Mouse (Mus musculus) heart, postnatal 14 days (tissue): ENCODE measurements at regions not wholly inside any gene's neighbourhood (a gene's known extent, or its start where the extent isn't known, plus 50 kb on each side); places are given as distances from the start of the nearest gene placed in this dataset.
A peak's percentile ranks its signal among the peaks of the same experiment; 100 is the strongest.
"Not testable (repeated sequence)": the region's sequence is repeated elsewhere in the genome, so short reads cannot be mapped to it uniquely, and the experiment has no call there.

ENCODE experiments used
- DNase-seq, 2 experiments: peaks; one replicate each; pipeline ENCODE4 v3.0.0; 2021 to 2022
- intact Hi-C: fragments of 180-260 bp; cut with DNase I; formaldehyde crosslinking; loops from one replicate; pipeline ENCODE4 v1.15.1; 2025

DNA sequence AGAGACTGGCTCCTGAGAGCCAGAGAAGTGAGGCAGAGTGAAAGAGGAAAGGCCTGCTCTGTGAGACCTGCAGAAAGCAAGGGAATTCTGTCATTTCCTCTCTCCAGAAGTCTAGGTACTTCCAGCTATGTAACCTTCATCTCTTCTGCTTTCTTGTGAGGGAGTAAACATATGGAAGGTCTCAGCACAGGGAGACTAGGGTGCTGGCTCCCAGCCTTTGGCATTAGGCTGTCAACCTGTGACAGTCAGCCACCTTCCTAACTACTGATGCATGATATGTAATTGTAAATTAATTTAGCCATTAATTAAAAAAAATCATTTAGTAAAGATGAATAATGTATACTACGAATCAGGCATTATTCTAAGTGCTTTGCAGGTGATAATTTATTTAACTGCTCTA, 819.2 kb downstream of the Gm9195 start:
- intact Hi-C loops: loop anchor here (5.0 to 10.0 kb wide), 2 partner anchors 195 to 512 kb away; no protein-coding TSS in a partner anchor

GRCm38 (mm10) chr14:71671994-71672393, 819.6 kb downstream of the Gm9195 start:
- intact Hi-C loops: loop anchor here (2.0 to 10.0 kb wide), 4 partner anchors 195 to 891 kb away; no protein-coding TSS in a partner anchor
- DNase-seq: no peak

More for the DNA sequence above, 819.2 kb downstream of the Gm9195 start:
- no peak for DNase-seq

DNA sequence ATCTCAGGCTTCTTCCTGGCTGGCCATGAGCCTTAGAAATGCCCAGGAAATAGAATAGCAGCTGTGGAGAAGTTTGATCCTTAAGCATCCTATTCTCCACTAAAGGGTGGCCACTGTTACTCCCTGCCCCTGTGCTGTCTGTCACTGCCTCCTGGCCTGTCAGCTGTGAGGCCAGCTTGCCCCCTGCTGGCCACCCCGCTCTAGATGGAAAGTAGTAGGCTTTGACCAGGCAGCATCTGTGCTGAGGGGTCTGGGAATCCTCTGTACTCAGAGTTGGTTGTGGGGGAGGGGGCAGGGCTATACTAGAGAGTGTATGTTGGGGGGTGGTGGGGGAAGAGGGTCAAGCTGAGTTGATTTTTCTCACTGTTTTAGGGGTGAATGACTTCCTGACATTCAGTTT, 821.2 kb downstream of the Gm9195 start:
- DNase-seq: peak; percentile 65 to 81
- intact Hi-C loops: loop anchor here (2.0 to 10.0 kb wide), 4 partner anchors 193 to 890 kb away; no protein-coding TSS in a partner anchor

- no peak for DNase-seq
- intact Hi-C loops: no loop called here
These were observed 825.0 kb downstream of the Gm9195 start for GRCm38 (mm10) chr14:71666656-71667055.

GRCm38 (mm10) chr14:71660166-71660565, 831.5 kb downstream of the Gm9195 start:
- intact Hi-C loops: no loop called here
- no peak for DNase-seq

- no peak for DNase-seq
These were observed 836.6 kb downstream of the Gm9195 start for GRCm38 (mm10) chr14:71654785-71655627.

GRCm38 (mm10) chr14:71642536-71642935, 849.1 kb downstream of the Gm9195 start:
- no peak for DNase-seq

More at GRCm38 (mm10) chr14:71654785-71655627, 836.6 kb downstream of the Gm9195 start:
- intact Hi-C loops: no loop called here

GRCm38 (mm10) chr14:71639083-71639482, 852.6 kb downstream of the Gm9195 start:
- no peak for DNase-seq
- intact Hi-C loops: no loop called here

More at GRCm38 (mm10) chr14:71642536-71642935, 849.1 kb downstream of the Gm9195 start:
- intact Hi-C loops: no loop called here

DNA sequence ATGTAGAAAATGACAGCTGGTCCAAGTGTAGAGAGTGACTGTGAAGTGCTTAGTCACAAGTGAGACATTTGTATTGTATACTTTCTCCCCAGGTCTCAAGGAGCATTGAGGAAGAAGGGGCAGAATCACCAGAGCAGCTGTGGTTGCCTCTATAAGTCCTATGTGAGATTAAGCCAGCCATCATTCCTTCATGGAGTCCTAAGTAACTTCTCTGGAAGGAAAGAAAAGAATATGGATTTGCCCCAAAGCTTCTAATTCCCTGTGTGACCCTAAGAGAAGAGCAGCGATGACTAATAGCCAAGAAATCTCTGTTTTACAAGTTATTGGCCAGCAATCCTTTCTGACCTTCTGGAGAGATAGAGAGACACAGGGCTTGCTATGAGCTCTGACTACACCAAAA, 856.5 kb downstream of the Gm9195 start:
- intact Hi-C loops: no loop called here
- DNase-seq: no peak

DNA sequence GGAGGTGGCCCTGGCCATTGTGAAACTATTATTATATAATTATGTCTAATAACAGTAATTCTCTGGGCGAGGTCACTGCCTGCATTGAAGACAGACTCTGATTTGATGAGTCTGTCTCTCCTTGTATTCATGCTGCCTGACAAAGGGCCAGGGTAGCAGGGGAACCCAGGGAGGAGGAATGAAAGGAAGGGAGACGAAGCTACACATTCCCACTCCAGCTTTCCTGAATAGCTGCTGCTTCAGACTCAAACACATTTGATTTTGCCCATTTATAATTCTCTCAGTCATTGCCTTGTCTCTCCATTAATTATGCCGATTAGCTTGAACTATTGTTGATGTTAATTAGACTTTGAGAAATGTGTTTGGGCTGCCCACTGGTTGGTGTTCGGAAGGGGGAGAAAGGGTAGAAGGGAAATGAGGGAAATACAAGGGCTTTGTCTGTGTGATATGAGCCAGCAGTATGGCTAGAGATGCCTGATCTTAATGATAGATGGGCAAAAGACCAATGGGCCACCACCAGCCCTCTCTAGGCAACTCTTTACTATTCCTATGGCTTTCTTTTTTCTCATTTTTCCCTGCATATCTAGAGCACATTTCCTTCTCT, 881.8 kb downstream of the Gm9195 start:
- no peak for DNase-seq
- intact Hi-C loops: no loop called here

- no peak for DNase-seq
- intact Hi-C loops: no loop called here
These were observed 887.9 kb downstream of the Gm9195 start for GRCm38 (mm10) chr14:71603710-71604109.

GRCm38 (mm10) chr14:71597859-71598258, 893.8 kb downstream of the Gm9195 start:
- no peak for DNase-seq
- intact Hi-C loops: no loop called here

DNA sequence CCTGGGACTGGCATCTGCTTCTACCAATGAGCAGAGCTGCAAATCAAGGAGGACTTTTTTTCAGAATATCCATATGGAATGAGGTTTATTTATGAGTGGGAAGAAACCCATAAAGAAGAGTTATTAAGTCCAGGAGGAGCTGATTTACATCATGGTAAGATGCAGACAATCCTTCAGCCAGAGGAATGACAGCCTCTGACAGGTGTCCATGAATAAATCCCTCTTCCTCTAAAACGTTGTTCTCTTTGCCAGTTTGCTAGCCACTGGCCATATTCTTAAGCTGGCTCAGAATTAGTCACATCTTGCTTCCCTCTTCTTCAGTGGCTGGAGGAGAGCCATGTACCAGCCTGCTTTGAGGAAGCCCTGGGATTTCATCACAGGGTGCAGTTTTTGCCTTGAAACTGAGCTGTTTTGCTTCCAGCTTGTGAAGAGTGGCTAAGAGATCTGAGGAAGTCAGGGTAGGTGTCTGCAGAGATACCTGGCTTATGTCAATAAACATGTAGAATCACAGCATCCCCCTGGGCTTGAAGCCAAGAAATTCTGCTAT, 902.9 kb downstream of the Gm9195 start:
- no peak for DNase-seq
- intact Hi-C loops: no loop called here

GRCm38 (mm10) chr14:71588006-71588405, 903.6 kb downstream of the Gm9195 start:
- no peak for DNase-seq
- intact Hi-C loops: no loop called here

- intact Hi-C loops: no loop called here
- DNase-seq: no peak
These were observed 926.8 kb downstream of the Gm9195 start for GRCm38 (mm10) chr14:71564816-71565215.

DNA sequence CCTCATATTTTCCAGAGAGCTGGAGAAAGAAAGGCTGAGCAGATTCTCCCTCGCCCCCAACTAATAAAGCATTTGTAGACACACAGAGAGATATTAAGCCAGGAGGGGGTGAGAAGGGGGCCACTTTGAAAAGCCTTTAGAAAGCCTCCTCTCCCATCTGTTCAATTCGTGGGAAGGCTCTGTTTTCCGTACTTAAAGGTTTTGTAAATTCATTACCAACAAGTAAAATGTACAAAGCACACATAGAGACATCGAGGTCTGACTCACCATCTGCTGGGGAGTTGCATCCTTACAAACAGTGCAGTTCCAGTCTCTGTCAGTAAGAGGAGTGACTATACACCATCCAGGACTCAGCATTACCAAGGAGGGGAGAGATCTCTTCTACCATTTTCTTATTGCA, 929.7 kb downstream of the Gm9195 start:
- intact Hi-C loops: no loop called here
- no peak for DNase-seq

- DNase-seq, intact Hi-C loops: not testable (repeated sequence)
These were observed 937.3 kb downstream of the Gm9195 start for GRCm38 (mm10) chr14:71554324-71554723.

DNA sequence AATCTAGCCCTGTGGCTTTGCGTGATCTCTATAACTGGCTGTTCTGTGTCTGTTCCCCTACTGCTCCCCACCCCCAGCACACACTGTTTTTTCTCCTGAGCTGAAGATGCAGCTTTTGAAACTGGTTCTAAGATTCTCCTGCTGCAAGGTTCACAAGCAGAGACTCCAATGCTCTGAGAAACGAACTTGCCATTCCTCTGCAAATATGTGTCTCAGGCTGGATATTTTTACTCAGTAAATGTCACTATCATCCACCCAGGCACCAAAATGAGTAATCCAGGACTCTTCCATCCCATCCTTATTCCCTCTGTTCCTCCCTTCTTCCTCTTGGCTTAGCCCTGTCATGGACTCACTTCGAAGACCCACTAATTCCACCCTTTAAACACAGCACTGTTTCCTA, 943.9 kb upstream of the Fam160b2 start:
- intact Hi-C loops: no loop called here
- no peak for DNase-seq

- peak in 1 of 2 experiments; percentile 15 for DNase-seq
- intact Hi-C loops: no loop called here
These were observed 932.5 kb upstream of the Fam160b2 start for GRCm38 (mm10) chr14:71532074-71532659.

DNA sequence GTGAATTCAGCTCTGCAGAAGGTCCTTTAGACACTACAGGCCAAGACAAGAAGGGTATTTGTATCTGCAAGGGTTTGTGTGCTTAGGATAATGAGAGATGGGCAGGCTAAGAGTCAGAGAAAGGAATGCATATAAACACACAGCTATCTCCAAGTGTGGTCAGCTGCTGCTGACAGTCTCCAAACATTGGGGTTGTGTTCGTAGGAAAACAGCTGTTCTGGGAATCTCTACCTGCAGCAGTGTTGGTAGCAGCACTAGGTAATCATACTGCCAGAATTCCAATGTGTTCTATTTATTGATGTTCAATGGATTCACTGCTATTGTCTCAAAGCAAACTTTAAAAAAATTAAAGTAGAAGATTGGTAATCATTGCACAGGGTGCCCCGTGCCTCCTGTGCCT, 931.7 kb upstream of the Fam160b2 start:
- intact Hi-C loops: no loop called here
- no peak for DNase-seq

GRCm38 (mm10) chr14:71530421-71530820, 930.8 kb upstream of the Fam160b2 start:
- DNase-seq: peak in 1 of 2 experiments; percentile 38
- intact Hi-C loops: no loop called here
